Comparison of ENCODE assay signal across 20 mouse cellular contexts in genomic region chr8:106836525-106836924, GRCm38 (mm10). TPM values are rescaled to one million over a fixed set of nuclear protein-coding genes. Genes with fewer than 3 reads are reported as not detected.
A peak's percentile ranks its signal among the peaks of the same experiment; 100 is the strongest.
DNase-seq lines count a peak whose midpoint lies in the region; ATAC-seq and TF ChIP-seq lines count a peak whose summit lies in the region.
"Had no signal": no experiment of that assay in that cellular context is flagged by ENCODE, and none has a peak within 500 bp of the region (broad histone marks: within the 10 kb centered on the region; RNA-seq: fewer than 3 reads in every experiment).

No protein-coding gene starts in this region.

- WGBS in lung, postnatal 0 days: 43% methylated on average over 6 of the region's 6 CpGs
- 39% methylated on average over 6 of the region's 6 CpGs for WGBS in stomach, embryonic 16.5 days

- H3K4me3 ChIP-seq in lung, postnatal 0 days (ENCODE audit: low read depth, low read length): no peak overlapping the region
- H3K4me3 ChIP-seq in stomach, embryonic 16.5 days (replicated peaks; ENCODE audit: low read length): no peak overlapping the region
- H3K4me3 ChIP-seq: embryonic facial prominence, embryonic 15.5 days; erythroblast, embryonic 14.5 days; forebrain, embryonic 10.5 days; forebrain, embryonic 15.5 days; heart, adult 2 months; heart, embryonic 12.5 days had no signal

- no peaks in the 10 kb centered on the region for H3K36me3 ChIP-seq in lung, postnatal 0 days (ENCODE audit: insufficient read depth, low read length)
- no peaks in the 10 kb centered on the region; the same call in 1 of the 2 replicates for H3K36me3 ChIP-seq in stomach, embryonic 16.5 days (ENCODE audit: control insufficient read depth, insufficient read depth, low read length)
- H3K36me3 ChIP-seq: embryonic facial prominence, embryonic 15.5 days; forebrain, embryonic 15.5 days; heart, embryonic 12.5 days had no signal

- no peak overlapping the region for H3K9ac ChIP-seq in lung, postnatal 0 days (replicated peaks; ENCODE audit: low read depth)
- no peak overlapping the region for H3K9ac ChIP-seq in stomach, embryonic 16.5 days (ENCODE audit: low read length)
- H3K9ac ChIP-seq: embryonic facial prominence, embryonic 15.5 days; forebrain, embryonic 15.5 days; heart, embryonic 12.5 days; hindbrain, embryonic 14.5 days had no signal

- H3K27ac ChIP-seq in lung, postnatal 0 days (ENCODE audit: low read length): peak overlapping the region; percentile 32; the same call in 1 of the 2 replicates
- H3K27ac ChIP-seq in stomach, embryonic 16.5 days (ENCODE audit: low read length): peak overlapping the region; percentile 44
- H3K27ac ChIP-seq: embryonic facial prominence, embryonic 15.5 days; forebrain, embryonic 10.5 days; forebrain, embryonic 15.5 days; heart, adult 2 months; hindbrain, embryonic 14.5 days had no signal

- H3K4me1 ChIP-seq in lung, postnatal 0 days (ENCODE audit: insufficient read depth, low read depth, low read length): no peaks in the 10 kb centered on the region
- peaks cover 10% of the 10 kb centered on the region for H3K4me1 ChIP-seq in stomach, embryonic 16.5 days (ENCODE audit: control insufficient read depth, insufficient read depth, low read length)

- H3K27me3 ChIP-seq in lung, postnatal 0 days (replicated peaks; ENCODE audit: insufficient read depth, low read length): no peaks in the 10 kb centered on the region
- no peaks in the 10 kb centered on the region for H3K27me3 ChIP-seq in stomach, embryonic 16.5 days (ENCODE audit: control insufficient read depth, insufficient read depth, low read length)
- H3K27me3 ChIP-seq: embryonic facial prominence, embryonic 15.5 days; forebrain, embryonic 15.5 days; heart, embryonic 12.5 days had no signal

- no peaks in the 10 kb centered on the region for H3K9me3 ChIP-seq in lung, postnatal 0 days (ENCODE audit: low read length)
- no peaks in the 10 kb centered on the region for H3K9me3 ChIP-seq in stomach, embryonic 16.5 days (replicated peaks; ENCODE audit: control insufficient read depth, low read length)
- H3K9me3 ChIP-seq: embryonic facial prominence, embryonic 15.5 days; forebrain, embryonic 10.5 days; forebrain, embryonic 15.5 days; heart, embryonic 12.5 days had no signal

- peak; percentile 73 for ATAC-seq in lung, postnatal 0 days
- peak; percentile 27; the same call in 1 of the 2 replicates for ATAC-seq in megakaryocyte, adult 5-6 weeks (ENCODE audit: poor library complexity, severe bottlenecking)
- peak; percentile 69; the same call in 1 of the 2 replicates for ATAC-seq in stomach, embryonic 16.5 days (ENCODE audit: insufficient read depth, low FRiP score)
- ATAC-seq: forebrain, embryonic 15.5 days had no signal

- no peak for TF ChIP-seq EP300 in lung, postnatal 0 days (IDR thresholded peaks at IDR 0.05)

- intact Hi-C loops in heart, postnatal 10 days (cut with DNase I): loop anchor here (5.0 kb wide), 1 partner anchor 104 kb away; no protein-coding TSS in a partner anchor

- no peak overlapping the region for H3K4me2 ChIP-seq in lung, postnatal 0 days (replicated peaks; ENCODE audit: low read depth, low read length)
- H3K4me2 ChIP-seq in stomach, embryonic 16.5 days (ENCODE audit: low read depth, low read length): no peak overlapping the region
- H3K4me2 ChIP-seq: embryonic facial prominence, embryonic 15.5 days; forebrain, embryonic 15.5 days; heart, embryonic 12.5 days; hindbrain, embryonic 14.5 days had no signal

- peak; percentile 63 for DNase-seq in lung, postnatal 0 days (ENCODE audit: low spot score)
- DNase-seq in lung, postnatal 36 days: no peak
- no peak for DNase-seq in layer of hippocampus, adult 11-12 months (ENCODE audit: low spot score)
- DNase-seq in heart, postnatal 10 days: no peak
- DNase-seq in retina, embryonic 14.5 days (ENCODE audit: low spot score): no peak
- DNase-seq: adrenal gland, adult 2 months; adrenal gland, postnatal 25 days; cerebellum, adult 18-20 months; cerebellum, adult 9-11 months; embryo, embryonic 11 days; heart, adult 2 months; heart, postnatal 36 days had no signal

- TF ChIP-seq CTCF in lung, postnatal 0 days (IDR thresholded peaks at IDR 0.05): no peak

RNA-seq across cellular contexts. Expression of gene Has3, which starts 33.5 kb away (rescaled TPM):
- 0.13 and 0.32 TPM in 2 replicates for polyA plus RNA-seq in lung, postnatal 0 days (2015; fragmentation: Nextera tagmentation; extraction: Ambion mirVana)
- total RNA-seq in megakaryocyte, adult 5-6 weeks (2015): not detected in 2 replicates
- total RNA-seq in megakaryocyte, adult 5-6 weeks (2017): 0.16 TPM in 1 of 2 replicates, not detected in the other
- polyA plus RNA-seq in stomach, embryonic 16.5 days (2015; fragmentation: Nextera tagmentation; extraction: Ambion mirVana): 0.81 and 0.96 TPM in 2 replicates
- total RNA-seq in heart, postnatal 10 days (2021): 1 to 10 TPM; 1.9 to 2.4 TPM
- polyA plus RNA-seq: erythroblast, embryonic 14.5 days had no signal

RNA-seq across cellular contexts. Expression of gene Utp4, which starts 56.9 kb away (rescaled TPM):
- polyA plus RNA-seq in lung, postnatal 0 days (2015; fragmentation: Nextera tagmentation; extraction: Ambion mirVana): 25.4 and 26.7 TPM in 2 replicates
- 10.0 and 13.9 TPM in 2 replicates for total RNA-seq in megakaryocyte, adult 5-6 weeks (2015)
- total RNA-seq in megakaryocyte, adult 5-6 weeks (2017): 9.4 and 11.5 TPM in 2 replicates
- polyA plus RNA-seq in stomach, embryonic 16.5 days (2015; fragmentation: Nextera tagmentation; extraction: Ambion mirVana): 58.2 and 59.1 TPM in 2 replicates
- total RNA-seq in heart, postnatal 10 days (2021): 10 to 100 TPM; 23.8 to 25.0 TPM
